Mouse (Mus musculus) C2C12 (cell line): ENCODE results near the gene Rptor. TPM values are rescaled to one million over a fixed set of nuclear protein-coding genes. Genes with fewer than 3 reads are reported as not detected.

Source experiments
- H3K27me3 ChIP-seq: one replicate; pipeline ENCODE4 v1.6.1; 2011; ENCODE audit not compliant: control insufficient read depth, insufficient read depth, insufficient read length
- H3K36me3 ChIP-seq: one replicate; pipeline ENCODE4 v1.6.1; 2011; ENCODE audit not compliant: control insufficient read depth, insufficient read depth
- H3K4me3 ChIP-seq: one replicate; pipeline ENCODE4 v1.5.1; 2011; ENCODE audit warnings: mild to moderate bottlenecking, control low read depth; ENCODE audit not compliant: poor library complexity, insufficient read depth, severe bottlenecking
- H3K79me2 ChIP-seq: one replicate; pipeline ENCODE4 v1.6.1; 2011; ENCODE audit not compliant: control insufficient read depth, insufficient read depth
- H3K79me3 ChIP-seq: one replicate; pipeline ENCODE4 v1.6.1; 2011; ENCODE audit warnings: low read depth, control low read depth
- H3ac ChIP-seq: one replicate; pipeline ENCODE3; 2011; ENCODE audit warnings: low read depth; ENCODE audit not compliant: control insufficient read depth, insufficient read length
- CEBPB ChIP-seq: IDR thresholded peaks from one replicate; pipeline ENCODE4 v1.6.1; 2011; ENCODE audit warnings: low read depth, mild to moderate bottlenecking, control low read depth, moderate library complexity
- CTCF ChIP-seq: IDR thresholded peaks from one replicate; pipeline ENCODE4 v1.5.1; 2011; ENCODE audit not compliant: control insufficient read depth, insufficient read depth, insufficient read length
- FOSL1 ChIP-seq: IDR thresholded peaks from one replicate; pipeline ENCODE4 v1.8.0; 2011; ENCODE audit warnings: mild to moderate bottlenecking, low read length; ENCODE audit not compliant: poor library complexity, insufficient read depth, severe bottlenecking
- MAX ChIP-seq: IDR thresholded peaks from one replicate; pipeline ENCODE4 v1.6.1; 2011; ENCODE audit warnings: mild to moderate bottlenecking, control low read depth
- MYOD1 ChIP-seq: IDR thresholded peaks from one replicate; pipeline ENCODE4 v1.6.1; 2011; ENCODE audit warnings: low read depth; ENCODE audit not compliant: control insufficient read depth, insufficient read length
- MYOG ChIP-seq: IDR thresholded peaks from one replicate; pipeline ENCODE4 v1.6.1; 2011; ENCODE audit not compliant: control insufficient read depth, insufficient read length; ENCODE audit errors: extremely low read depth
- USF1 ChIP-seq: IDR thresholded peaks from one replicate; pipeline ENCODE4 v1.6.1; 2011; ENCODE audit warnings: low read depth, mild to moderate bottlenecking, control low read depth, moderate library complexity
- polyA plus RNA-seq: library from polyadenylated mRNA; unstranded; fragments of >200 nt; fragmentation: generic; extraction: Trizol; gene quantifications from one replicate; pipeline ENCODE4 v1.2.1, GENCODE M21; 2012; ENCODE audit warnings: missing spikeins

Gene Rptor
- polyA plus RNA-seq, 1 experiment, result 34.8 TPM

- Histone ChIP-seq H3K79me3 (peaks cover 36% of the 10 kb centered on the region), H3K27me3 (no peaks in the 10 kb centered on the region), H3K79me2 (peaks cover 83% of the 10 kb centered on the region), H3K4me3 (no peak overlapping the region), H3K36me3 (peaks cover 7% of the 10 kb centered on the region), H3ac (no peak overlapping the region)
- TF ChIP-seq CEBPB, result no peak
- no peak for TF ChIP-seq MAX
- no peak for TF ChIP-seq MYOD1
- no peak for TF ChIP-seq USF1
- no peak for TF ChIP-seq MYOG
- TF ChIP-seq CTCF, result no peak
- no peak for TF ChIP-seq FOSL1
These were observed 117.7 kb downstream of the Rptor start for GRCm38 (mm10) chr11:119720101-119721048.

- Histone ChIP-seq H3K79me3 (peaks cover 13% of the 10 kb centered on the region), H3K79me2 (peaks cover 62% of the 10 kb centered on the region), H3K27me3 (no peaks in the 10 kb centered on the region), H3K4me3 (no peak overlapping the region), H3K36me3 (peaks cover 24% of the 10 kb centered on the region), H3ac (no peak overlapping the region)
- no peak for TF ChIP-seq MYOD1
- TF ChIP-seq CEBPB, result no peak
- TF ChIP-seq MYOG, result no peak
- no peak for TF ChIP-seq USF1
- TF ChIP-seq MAX, result no peak
- no peak for TF ChIP-seq CTCF
- TF ChIP-seq FOSL1, result no peak
These were observed 122.0 kb downstream of the Rptor start for GRCm38 (mm10) chr11:119724709-119725108.

GRCm38 (mm10) chr11:119731382-119731781 is 128.7 kb downstream of the Rptor start:
- Histone ChIP-seq H3ac (no peak overlapping the region), H3K36me3 (peaks cover 23% of the 10 kb centered on the region), H3K79me2 (peaks cover 86% of the 10 kb centered on the region), H3K79me3 (peaks cover 22% of the 10 kb centered on the region), H3K27me3 (no peaks in the 10 kb centered on the region), H3K4me3 (no peak overlapping the region)
- TF ChIP-seq USF1 (no peak), MAX (no peak), MYOD1 (no peak), CEBPB (no peak), MYOG (no peak), FOSL1 (no peak), CTCF (no peak)

GRCm38 (mm10) chr11:119732362-119732761 is 129.7 kb downstream of the Rptor start:
- Histone ChIP-seq H3K36me3 (peaks cover 18% of the 10 kb centered on the region), H3K4me3 (no peak overlapping the region), H3K79me2 (peaks cover 95% of the 10 kb centered on the region), H3ac (no peak overlapping the region), H3K79me3 (peaks cover 22% of the 10 kb centered on the region), H3K27me3 (no peaks in the 10 kb centered on the region)
- no peak for TF ChIP-seq CTCF
- TF ChIP-seq MAX, result no peak
- no peak for TF ChIP-seq MYOG
- TF ChIP-seq MYOD1, result no peak
- no peak for TF ChIP-seq USF1
- TF ChIP-seq CEBPB, result no peak
- no peak for TF ChIP-seq FOSL1

GRCm38 (mm10) chr11:119732961-119733656 is 130.4 kb downstream of the Rptor start:
- Histone ChIP-seq H3K36me3 (peaks cover 17% of the 10 kb centered on the region), H3K79me2 (peaks cover 95% of the 10 kb centered on the region), H3K27me3 (no peaks in the 10 kb centered on the region), H3K4me3 (no peak overlapping the region), H3ac (no peak overlapping the region), H3K79me3 (peaks cover 20% of the 10 kb centered on the region)
- TF ChIP-seq CTCF (no peak), CEBPB (no peak), MAX (no peak), USF1 (no peak), FOSL1 (no peak), MYOG (no peak), MYOD1 (no peak)

- H3K79me3 ChIP-seq, result peaks cover 22% of the 10 kb centered on the region
- no peak overlapping the region for H3ac ChIP-seq
- H3K79me2 ChIP-seq, result peaks cover 95% of the 10 kb centered on the region
- TF ChIP-seq MYOG (no peak), CTCF (no peak), USF1 (no peak), CEBPB (no peak), MAX (no peak)
- H3K36me3 ChIP-seq, result peaks cover 17% of the 10 kb centered on the region
- no peak overlapping the region for H3K4me3 ChIP-seq
- no peaks in the 10 kb centered on the region for H3K27me3 ChIP-seq
These were observed 130.9 kb downstream of the Rptor start for GRCm38 (mm10) chr11:119733657-119733990.
